Mouse (Mus musculus) heart, embryonic 14.5 days (tissue): ENCODE measurements around the gene Dctn2. TPM values are rescaled to one million over a fixed set of nuclear protein-coding genes. Genes with fewer than 3 reads are reported as not detected.
"Not testable (repeated sequence)": the region's sequence is repeated elsewhere in the genome, so short reads cannot be mapped to it uniquely, and the experiment has no call there.

ENCODE experiments used
- ATAC-seq: fragments of 200-750 bp; cut with Nextera tagmentation; 2 replicates; pipeline ENCODE4 v1.8.0; 2017; ENCODE audit warnings: low read depth, moderate TSS enrichment; ENCODE audit not compliant: insufficient number of reproducible peaks, insufficient read depth, low FRiP score
- H3K27ac ChIP-seq, 2 experiments: fragments of 200-500 bp in 1 of 2; fragments of 300-500 bp in 1 of 2; sonication (generic) in 1 of 2; replicated peaks in 1 of 2; 2 replicates each; pipeline ENCODE4 v1.5.1; 2012 to 2014; ENCODE audit warnings: low read depth in 2 of 2, low read length in 2 of 2, control low read depth in 1 of 2, mild to moderate bottlenecking in 1 of 2, mixed read lengths in 1 of 2; ENCODE audit not compliant: control insufficient read depth in 1 of 2, insufficient read depth in 1 of 2
- H3K27me3 ChIP-seq: fragments of 300-500 bp; sonication (generic); 2 replicates; pipeline ENCODE4 v1.6.1; 2014; ENCODE audit warnings: mild to moderate bottlenecking, low read length, control low read depth; ENCODE audit not compliant: control insufficient read depth, insufficient read depth
- H3K36me3 ChIP-seq: fragments of 300-500 bp; sonication (generic); 2 replicates; pipeline ENCODE4 v1.6.1; 2014; ENCODE audit warnings: mild to moderate bottlenecking, control low read depth, low read length, mixed read lengths; ENCODE audit not compliant: control insufficient read depth, insufficient read depth
- H3K4me1 ChIP-seq, 2 experiments: fragments of 200-500 bp in 1 of 2; fragments of 300-500 bp in 1 of 2; sonication (generic) in 1 of 2; 2 replicates each; pipeline ENCODE4 v1.6.1; 2012 to 2014; ENCODE audit warnings: low read length in 2 of 2, control low read depth in 1 of 2, mixed read lengths in 1 of 2; ENCODE audit not compliant: control insufficient read depth in 2 of 2, insufficient read depth in 2 of 2
- H3K4me2 ChIP-seq: fragments of 300-500 bp; sonication (generic); 2 replicates; pipeline ENCODE4 v1.6.1; 2014; ENCODE audit warnings: mild to moderate bottlenecking, low read length
- H3K4me3 ChIP-seq, 2 experiments: fragments of 200-500 bp in 1 of 2; fragments of 300-500 bp in 1 of 2; sonication (generic) in 1 of 2; 2 replicates each; pipeline ENCODE4 v1.5.1; 2012 to 2014; ENCODE audit warnings: low read length in 2 of 2, mild to moderate bottlenecking in 2 of 2, control low read depth in 1 of 2, low read depth in 1 of 2, moderate library complexity in 1 of 2; ENCODE audit not compliant: control insufficient read depth in 1 of 2, insufficient read depth in 1 of 2
- H3K9ac ChIP-seq: fragments of 300-500 bp; sonication (generic); 2 replicates; pipeline ENCODE4 v1.6.1; 2014; ENCODE audit warnings: mild to moderate bottlenecking, low read length
- H3K9me3 ChIP-seq: fragments of 300-500 bp; sonication (generic); 2 replicates; pipeline ENCODE4 v1.6.1; 2016; ENCODE audit warnings: low read length, control low read depth; ENCODE audit not compliant: control insufficient read depth
- WGBS: fragments of 180-500 bp; shearing (Covaris S2); extraction: QIAGEN DNeasy Blood & Tissue Kit; methylation state at CpG from one replicate; pipeline ENCODE4 v1.1.7; 2014; 5-methylcytosine and 5-hydroxymethylcytosine counted together
- polyA plus RNA-seq: library from polyadenylated mRNA; unstranded; fragments of >200 nt; fragmentation: Nextera tagmentation; extraction: Ambion mirVana; gene quantifications from 2 replicates; pipeline ENCODE4 v1.2.1, GENCODE M21; 2014

Gene Dctn2
- polyA plus RNA-seq, 1 experiment from 2014 or later = 137 TPM

DNA sequence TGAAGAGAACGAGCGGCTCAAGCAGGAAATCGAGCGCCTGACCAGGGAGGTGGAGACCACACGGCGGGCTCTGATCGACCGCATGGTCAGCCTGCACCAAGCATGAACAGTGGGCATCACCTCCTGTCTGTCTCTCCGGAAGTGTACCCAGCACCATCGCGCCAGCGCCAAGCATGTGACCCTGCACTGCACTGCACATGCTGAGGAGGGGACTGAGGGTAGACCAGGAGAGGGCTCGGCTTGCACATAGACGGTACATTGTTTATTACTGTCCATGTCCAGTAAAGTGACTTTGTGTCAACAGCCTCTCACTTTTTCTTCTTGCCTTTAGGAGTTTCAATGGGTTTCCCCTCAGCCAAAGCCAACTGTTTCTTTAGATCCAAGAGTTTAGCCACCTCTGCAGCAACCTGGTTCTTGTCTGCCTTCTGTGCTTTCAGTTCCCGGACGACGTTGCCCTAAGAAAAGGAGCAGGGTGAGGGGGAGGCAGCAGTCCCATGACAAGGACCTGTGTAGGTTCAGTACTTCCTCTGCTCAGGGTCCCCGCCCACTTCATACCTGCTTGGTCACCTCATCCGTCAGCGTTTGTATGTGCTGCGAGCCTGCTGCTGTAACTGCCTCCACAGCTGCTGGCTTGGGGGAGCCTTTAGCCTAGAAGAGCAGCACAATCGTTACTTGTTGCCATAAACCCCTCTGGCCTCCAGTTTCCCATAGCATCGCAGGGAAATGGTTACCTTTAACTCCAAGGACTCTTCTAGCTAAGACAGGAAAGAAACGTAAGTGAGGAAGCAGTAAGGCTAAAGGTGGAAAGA lies 30.0 kb downstream of the Dctn2 start:
- H3K4me2 ChIP-seq = no peak overlapping the region
- H3K36me3 ChIP-seq = peaks cover 80% of the 10 kb centered on the region
- H3K9me3 ChIP-seq = no peaks in the 10 kb centered on the region
- ATAC-seq = no peak
- no peak overlapping the region for H3K4me3 ChIP-seq
- H3K9ac ChIP-seq = no peak overlapping the region
- H3K27me3 ChIP-seq = no peaks in the 10 kb centered on the region
- 80% methylated on average over 24 of the region's 24 CpGs for WGBS
- H3K4me1 ChIP-seq = peaks cover 14 to 42% of the 10 kb centered on the region in 2 experiments
- H3K27ac ChIP-seq = peak overlapping the region in 1 of 2 experiments; percentile 46; a peak in 2 of 4 replicates

DNA sequence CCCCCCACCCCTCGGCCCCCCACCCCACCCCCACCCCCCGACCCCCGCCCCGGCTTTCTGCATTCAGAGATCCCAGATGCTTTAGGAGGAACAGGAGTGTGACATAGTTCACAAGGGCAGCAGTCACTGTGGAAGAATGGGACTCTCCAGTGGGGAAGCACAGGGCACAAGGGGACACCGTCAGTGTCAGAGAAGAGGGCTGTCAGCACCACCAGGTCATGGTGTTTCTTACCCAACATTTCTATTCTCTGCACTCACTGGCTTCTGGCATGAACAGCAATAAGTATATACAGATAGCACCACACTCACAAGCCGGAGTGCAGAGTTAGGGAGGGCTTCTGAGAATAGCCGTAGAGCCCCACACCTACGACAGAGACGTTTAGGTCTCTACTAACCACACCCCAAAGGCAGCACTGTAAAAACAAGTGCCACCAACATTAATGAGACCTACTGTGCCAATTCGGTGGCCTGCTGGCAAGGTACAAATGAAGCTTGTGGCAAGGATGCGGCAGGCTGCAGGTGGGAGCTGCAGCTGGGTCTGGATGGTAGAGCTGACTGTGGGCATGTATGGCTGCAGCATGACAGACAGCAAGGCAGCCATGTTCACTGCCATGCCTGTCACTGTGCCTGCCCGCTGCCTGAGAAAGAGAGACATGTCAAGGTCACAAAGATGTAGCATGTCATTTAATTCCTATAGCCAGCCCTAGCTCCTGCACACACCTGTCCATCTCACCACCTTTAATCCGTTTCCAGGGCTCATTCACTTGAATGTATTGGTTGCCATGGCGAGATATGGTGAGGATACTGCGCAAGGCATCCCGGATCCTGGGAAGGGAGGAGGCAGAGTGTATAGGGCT lies 31.1 kb downstream of the Dctn2 start:
- no peak; the same call in 1 of the 2 replicates for ATAC-seq
- Histone ChIP-seq H3K27ac (peak overlapping the region; percentile 18 to 46; a peak in 3 of 4 replicates), H3K36me3 (peaks cover 90% of the 10 kb centered on the region), H3K27me3 (no peaks in the 10 kb centered on the region), H3K4me2 (no peak overlapping the region), H3K4me3 (no peak overlapping the region), H3K9me3 (no peaks in the 10 kb centered on the region), H3K9ac (peak overlapping the region; percentile 5; the same call in 1 of the 2 replicates), H3K4me1 (peaks cover 14 to 33% of the 10 kb centered on the region in 2 experiments)
- 55% methylated on average over 16 of the region's 16 CpGs for WGBS

DNA sequence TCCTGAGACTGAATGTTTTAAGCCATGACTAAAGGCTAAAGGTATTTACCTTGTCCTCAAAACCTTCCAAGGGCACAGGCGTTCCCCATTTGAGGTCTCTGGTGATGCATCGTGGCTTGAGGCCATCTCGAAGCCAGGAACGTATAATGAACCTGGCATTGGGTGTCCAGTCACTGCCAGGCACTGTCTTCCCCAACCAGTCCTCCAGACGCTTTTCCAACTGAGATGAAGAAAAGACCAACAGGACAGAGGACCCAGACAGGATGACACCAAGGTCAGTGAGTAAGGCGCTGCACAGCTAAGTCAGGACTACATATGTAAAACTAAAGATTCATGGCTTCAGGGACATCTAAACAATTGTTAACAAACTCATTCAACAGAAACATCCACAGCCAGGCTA lies 34.2 kb downstream of the Dctn2 start:
- H3K4me1 ChIP-seq = peaks cover 9 to 14% of the 10 kb centered on the region in 2 experiments
- no peak overlapping the region for H3K27ac ChIP-seq
- no peak overlapping the region for H3K9ac ChIP-seq
- ATAC-seq = no peak
- H3K9me3 ChIP-seq = no peaks in the 10 kb centered on the region
- H3K27me3 ChIP-seq = no peaks in the 10 kb centered on the region
- H3K36me3 ChIP-seq = peaks cover 97% of the 10 kb centered on the region
- no peak overlapping the region for H3K4me3 ChIP-seq
- WGBS = 90% methylated on average over 6 of the region's 6 CpGs
- no peak overlapping the region for H3K4me2 ChIP-seq

DNA sequence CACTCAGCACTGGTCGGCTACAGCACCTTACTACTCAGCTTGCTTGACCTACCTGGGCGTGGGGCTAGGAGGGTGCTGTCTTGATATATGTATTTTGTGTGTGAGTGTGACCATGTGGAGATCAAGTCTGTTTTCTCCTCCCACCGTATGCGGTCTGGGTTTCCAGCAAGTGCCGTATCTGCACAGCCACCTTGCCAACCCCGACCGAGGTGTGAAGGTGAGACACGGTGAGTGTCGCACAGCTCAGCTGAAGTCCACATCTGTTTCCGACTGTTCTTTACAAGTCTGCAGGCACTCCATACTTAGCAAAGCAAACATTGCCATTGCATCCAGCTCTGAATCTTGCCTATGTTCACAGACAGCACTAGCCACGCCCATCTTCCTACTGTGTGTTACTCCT lies 37.0 kb downstream of the Dctn2 start:
- WGBS = 90% methylated on average over 11 of the region's 11 CpGs
- no peak overlapping the region for H3K4me2 ChIP-seq
- H3K4me1 ChIP-seq = no peaks in the 10 kb centered on the region
- no peaks in the 10 kb centered on the region for H3K9me3 ChIP-seq
- no peak overlapping the region for H3K4me3 ChIP-seq
- H3K27ac ChIP-seq = no peak overlapping the region
- peaks cover 97% of the 10 kb centered on the region for H3K36me3 ChIP-seq
- no peak for ATAC-seq
- no peak overlapping the region for H3K9ac ChIP-seq
- no peaks in the 10 kb centered on the region for H3K27me3 ChIP-seq

DNA sequence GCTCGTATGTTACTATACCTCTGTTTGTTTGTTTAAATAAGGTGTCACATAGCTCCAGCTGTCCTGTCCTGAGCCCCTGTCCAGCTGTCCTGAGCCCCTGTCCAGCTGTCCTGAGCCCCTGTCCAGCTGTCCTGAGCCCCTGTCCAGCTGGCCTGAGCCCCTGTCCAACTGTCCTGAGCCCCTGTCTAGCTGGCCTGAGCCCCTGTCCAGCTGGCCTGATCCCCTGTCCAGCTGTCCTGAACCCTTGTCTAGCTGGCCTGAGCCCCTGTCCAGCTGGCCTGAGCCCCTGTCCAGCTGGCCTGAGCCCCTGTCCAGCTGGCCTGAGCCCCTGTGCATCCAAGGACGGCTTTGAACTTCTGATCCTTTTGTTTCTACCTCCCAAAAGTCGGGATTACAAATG lies 43.0 kb downstream of the Dctn2 start:
- H3K9me3 ChIP-seq, H3K9ac ChIP-seq, H3K4me1 ChIP-seq, ATAC-seq, H3K4me3 ChIP-seq, H3K4me2 ChIP-seq, H3K27ac ChIP-seq, H3K27me3 ChIP-seq: not testable (repeated sequence)
- WGBS = 88% methylated on average over 3 of the region's 3 CpGs
- peaks cover 49% of the 10 kb centered on the region for H3K36me3 ChIP-seq

DNA sequence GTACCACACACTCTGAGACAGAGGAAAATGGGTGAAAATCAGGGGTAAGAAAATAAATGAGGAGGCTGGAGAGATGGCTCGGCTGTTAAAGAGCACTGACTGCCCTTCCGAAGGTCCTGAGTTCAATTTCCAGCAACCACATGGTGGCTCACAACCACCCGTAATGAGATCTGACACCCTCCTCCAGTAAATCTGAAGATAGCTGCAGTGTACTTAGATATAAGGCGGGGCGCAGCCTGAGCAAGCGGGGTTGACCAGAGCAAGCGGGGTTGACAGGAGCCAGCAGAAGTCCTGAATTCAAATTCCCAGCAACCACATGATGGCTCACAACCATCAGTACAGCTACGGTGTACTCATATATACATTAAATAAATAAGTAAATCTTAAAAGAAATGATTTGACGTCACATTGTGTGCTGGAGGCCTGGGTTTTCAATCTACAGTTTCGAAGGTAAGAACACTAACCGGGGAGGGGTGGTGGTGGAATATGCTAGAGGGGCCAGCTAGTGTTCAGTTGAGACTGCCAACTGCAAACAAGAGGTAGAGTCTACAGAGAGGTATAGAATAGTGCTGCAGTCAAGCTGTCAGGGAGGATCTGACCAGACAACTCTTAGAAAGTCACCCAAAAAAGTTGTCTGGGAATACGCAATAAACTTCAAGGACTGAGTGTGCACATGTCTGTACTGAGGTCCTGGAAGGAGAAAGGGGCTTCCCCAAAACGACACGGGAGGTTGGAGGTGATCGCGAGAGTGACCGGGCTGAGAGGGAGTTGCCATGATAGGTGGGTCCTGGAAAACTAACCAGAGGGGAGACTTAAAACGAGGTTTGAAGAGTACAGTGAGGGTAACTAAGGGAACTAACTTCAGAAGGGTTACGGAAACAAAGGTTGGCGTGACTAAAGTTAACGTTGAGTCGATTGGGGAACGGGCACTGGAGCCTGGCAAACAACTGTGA lies 44.6 kb downstream of the Dctn2 start:
- ATAC-seq = peak; percentile 25; the same call in 1 of the 2 replicates
- H3K27me3 ChIP-seq = no peaks in the 10 kb centered on the region
- H3K9me3 ChIP-seq = no peaks in the 10 kb centered on the region
- 34% methylated on average over 23 of the region's 23 CpGs for WGBS
- H3K9ac ChIP-seq = peak overlapping the region; percentile 82
- peak overlapping the region; percentile 74 to 90 for H3K4me3 ChIP-seq
- H3K4me2 ChIP-seq = peak overlapping the region; percentile 82
- H3K36me3 ChIP-seq = peaks cover 33% of the 10 kb centered on the region
- H3K4me1 ChIP-seq = peaks cover 2 to 7% of the 10 kb centered on the region in 2 experiments; a peak in 3 of 4 replicates
- peak overlapping the region; percentile 6 to 64; a peak in 3 of 4 replicates for H3K27ac ChIP-seq
